Mouse (Mus musculus) CD4-positive, CD25-positive, alpha-beta regulatory T cell, adult 4 months (primary cell): ENCODE results near the gene Dmxl2. TPM values are rescaled to one million over a fixed set of nuclear protein-coding genes. Genes with fewer than 3 reads are reported as not detected.

ENCODE experiments used
- ATAC-seq: one replicate; pipeline ENCODE4 v1.8.0; 2017
- polyA plus RNA-seq, 2 experiments: library from polyadenylated mRNA; unstranded; fragments of 100-300 nt; shearing (Covaris generic); gene quantifications; one replicate each; pipeline ENCODE4 v1.2.1; 2017

Dmxl2 gene
- polyA plus RNA-seq, result under 1 TPM in 1 of 2 experiments, not detected in 1; 0.62 TPM

GRCm38 (mm10) chr9:54501453-54502110 lies at the start of gene Dmxl2:
Gene Dmxl2, minus strand, starts transcription at chr9:54501626.
- ATAC-seq, result no peak

GRCm38 (mm10) chr9:54549433-54549832 lies 48.0 kb upstream of the Dmxl2 start:
- no peak for ATAC-seq

- peak; percentile 34 for ATAC-seq
Measured at GRCm38 (mm10) chr9:54547536-54547935, 46.1 kb upstream of the Dmxl2 start.

GRCm38 (mm10) chr9:54544954-54545315 lies 43.5 kb upstream of the Dmxl2 start:
- no peak for ATAC-seq

- ATAC-seq, result no peak
Measured at GRCm38 (mm10) chr9:54544212-54544953, 43.0 kb upstream of the Dmxl2 start.

GRCm38 (mm10) chr9:54540801-54541200 lies 39.4 kb upstream of the Dmxl2 start:
- ATAC-seq, result no peak

GRCm38 (mm10) chr9:54538684-54539083 lies 37.3 kb upstream of the Dmxl2 start, which contains the start of gene Sh2d7:
Gene Sh2d7, plus strand, starts transcription at chr9:54538984.
- no peak for ATAC-seq

GRCm38 (mm10) chr9:54538244-54538643 lies 36.8 kb upstream of the Dmxl2 start:
- no peak for ATAC-seq

GRCm38 (mm10) chr9:54537480-54537879 lies 36.1 kb upstream of the Dmxl2 start:
- ATAC-seq, result no peak

- ATAC-seq, result no peak
Measured at GRCm38 (mm10) chr9:54537030-54537429, 35.6 kb upstream of the Dmxl2 start.

GRCm38 (mm10) chr9:54536236-54536635 lies 34.8 kb upstream of the Dmxl2 start:
- ATAC-seq, result no peak

GRCm38 (mm10) chr9:54533975-54534374 lies 32.5 kb upstream of the Dmxl2 start:
- ATAC-seq, result no peak

GRCm38 (mm10) chr9:54532926-54533325 lies 31.5 kb upstream of the Dmxl2 start:
- ATAC-seq, result no peak

GRCm38 (mm10) chr9:54531421-54531820 lies 30.0 kb upstream of the Dmxl2 start:
- no peak for ATAC-seq

GRCm38 (mm10) chr9:54530836-54531235 lies 29.4 kb upstream of the Dmxl2 start:
- ATAC-seq, result no peak

GRCm38 (mm10) chr9:54529950-54530349 lies 28.5 kb upstream of the Dmxl2 start:
- ATAC-seq, result no peak

GRCm38 (mm10) chr9:54527694-54528093 lies 26.3 kb upstream of the Dmxl2 start:
- no peak for ATAC-seq

- ATAC-seq, result no peak
Measured at GRCm38 (mm10) chr9:54520286-54520685, 18.9 kb upstream of the Dmxl2 start.

- no peak for ATAC-seq
Measured at GRCm38 (mm10) chr9:54518921-54519320, 17.5 kb upstream of the Dmxl2 start.

- ATAC-seq, result no peak
Measured at GRCm38 (mm10) chr9:54515991-54516390, 14.6 kb upstream of the Dmxl2 start.

- ATAC-seq, result no peak
Measured at GRCm38 (mm10) chr9:54502873-54503272, 1.4 kb upstream of the Dmxl2 start.

- ATAC-seq, result no peak
Measured at GRCm38 (mm10) chr9:54502111-54502495, 677 bp upstream of the Dmxl2 start.

- ATAC-seq, result no peak
Measured at GRCm38 (mm10) chr9:54500832-54501452, 484 bp downstream of the Dmxl2 start.

GRCm38 (mm10) chr9:54499791-54500190 lies 1.6 kb downstream of the Dmxl2 start:
- ATAC-seq, result no peak
